Mouse (Mus musculus): ENCODE measurements around the gene Zfp811. TPM values are rescaled to one million over a fixed set of nuclear protein-coding genes. Genes with fewer than 3 reads are reported as not detected.
"Not testable (repeated sequence)": the region's sequence is repeated elsewhere in the genome, so short reads cannot be mapped to it uniquely, and the experiment has no call there.

Gene Zfp811
- total RNA-seq (2021), result under 1 TPM; 0.46 to 0.64 TPM
- long read RNA-seq, experiment 1, result 0 reads
- long read RNA-seq, experiment 2, result 0 reads

DNA sequence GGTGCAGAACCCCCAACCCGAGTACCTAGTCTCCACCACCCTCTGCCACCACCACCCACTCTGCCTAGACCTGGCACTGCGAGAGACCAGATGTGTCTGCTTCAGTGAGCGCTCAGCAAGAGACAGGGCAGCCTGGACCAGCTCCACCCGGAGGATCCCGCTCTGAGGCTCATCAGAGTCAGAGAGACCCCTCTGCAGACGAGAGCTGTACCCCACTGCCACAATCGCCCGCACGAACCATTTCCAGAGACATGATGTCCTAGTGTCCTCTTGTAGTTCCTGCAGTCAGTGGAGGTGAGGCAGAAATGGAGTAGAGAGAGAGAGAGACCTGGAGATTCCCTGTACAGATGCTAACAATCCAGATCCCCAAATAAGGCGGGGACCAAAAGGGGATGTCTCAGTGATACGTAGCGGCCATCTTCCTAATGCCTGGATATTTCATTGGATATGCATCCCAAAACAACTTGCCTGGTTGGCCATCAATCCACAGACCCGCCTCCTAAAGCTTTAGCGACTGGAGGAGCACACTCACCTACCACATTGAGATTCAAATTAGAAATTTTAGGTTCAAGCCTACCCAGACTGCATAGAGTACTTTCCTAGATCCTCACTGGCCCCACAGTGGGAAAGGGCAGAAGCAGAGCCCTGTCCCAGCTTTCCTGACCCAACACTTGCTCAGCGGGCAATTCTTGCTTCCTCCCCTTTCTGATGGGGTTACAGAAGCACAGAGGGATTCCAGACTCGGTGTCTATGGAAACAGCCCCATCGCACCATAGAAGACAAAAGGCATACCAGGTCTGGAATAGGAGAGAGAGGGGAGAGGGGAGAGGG is at the start of gene Zfp811:
Zfp811 (minus strand) TSS at position 388 of the 831 bp plus-strand sequence.
- DNase-seq (ENCODE audit: low spot score in 2 of 2), result no peak

GRCm38 (mm10) chr17:32856713-32857112 is 47.0 kb upstream of the Zfp811 start:
- DNase-seq (ENCODE audit: low spot score in 2 of 2), result not testable (repeated sequence)

- no peak for DNase-seq (ENCODE audit: low spot score in 2 of 2)
Observed at GRCm38 (mm10) chr17:32851581-32851980, 41.9 kb upstream of the Zfp811 start.

DNA sequence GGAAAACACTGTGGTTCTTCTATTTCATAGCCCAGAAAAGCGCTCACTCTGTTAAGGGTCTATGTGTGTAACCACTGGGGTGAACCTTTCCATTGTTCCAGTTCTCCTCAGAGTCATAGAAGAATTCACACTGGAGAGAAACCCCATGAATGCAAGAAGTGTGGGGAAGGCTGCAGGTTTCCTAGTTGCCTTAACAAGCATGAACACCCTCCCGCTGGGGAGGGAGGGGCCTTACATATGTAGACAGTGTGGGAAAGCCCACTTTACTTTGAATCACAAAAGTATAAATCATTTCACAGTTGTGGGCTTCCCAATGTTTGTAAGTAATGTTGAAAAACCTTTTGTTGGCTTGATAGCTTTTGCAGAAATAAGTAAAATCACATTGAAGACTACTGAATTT is 31.7 kb upstream of the Zfp811 start:
- DNase-seq (ENCODE audit: low spot score in 2 of 2), result no peak

DNA sequence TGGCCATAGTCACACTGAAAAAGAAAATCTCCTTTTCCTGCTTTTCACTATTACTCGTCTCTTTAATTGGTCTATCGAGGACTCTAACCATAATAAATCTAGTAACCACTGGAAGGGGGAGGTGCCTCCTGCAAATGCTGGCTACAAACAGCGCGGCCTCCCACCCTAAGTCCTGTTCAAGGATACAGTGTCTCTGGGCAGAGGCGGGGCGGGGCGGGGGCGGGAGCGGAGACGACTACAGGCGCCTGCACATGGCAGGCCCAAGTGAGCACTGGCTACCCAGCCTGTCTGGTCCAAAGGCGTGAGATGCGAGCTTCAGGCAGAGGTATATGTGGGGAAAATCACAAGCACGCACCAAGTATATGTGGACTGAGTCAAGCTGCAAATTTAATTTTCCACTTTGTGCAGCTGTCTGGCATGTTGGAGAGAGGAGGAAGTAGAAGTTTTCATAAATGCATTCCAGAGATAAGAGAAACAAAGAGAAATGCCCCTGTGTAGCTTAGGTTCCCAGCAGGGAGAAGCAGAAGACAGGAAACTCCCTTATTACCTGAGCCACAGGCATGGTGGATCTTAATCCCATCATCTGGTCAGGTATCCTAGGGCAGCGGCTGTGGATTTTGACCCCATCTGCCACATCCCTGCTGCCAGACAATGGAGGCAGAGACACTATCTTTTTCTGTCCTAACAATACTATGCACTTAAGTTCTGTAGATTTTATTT is 29.5 kb upstream of the Zfp811 start:
- DNase-seq (ENCODE audit: low spot score in 2 of 2), result no peak

DNA sequence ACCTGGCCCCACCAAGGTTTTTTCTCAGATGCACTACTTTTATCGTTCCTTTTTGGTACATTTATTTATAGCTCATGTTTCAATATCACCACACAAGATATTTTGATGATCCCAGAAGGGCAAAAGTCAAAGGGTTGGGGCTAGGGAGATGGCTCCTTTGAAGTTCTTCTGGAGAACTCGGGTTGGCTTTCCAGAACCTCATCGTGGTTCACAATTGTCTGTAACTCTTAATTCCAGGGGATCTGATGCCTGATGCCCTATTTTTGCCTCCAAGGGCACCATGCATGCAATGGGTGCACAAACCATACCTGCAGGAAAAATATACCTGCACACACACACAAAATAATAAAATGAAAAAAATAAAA is 20.7 kb upstream of the Zfp811 start:
- no peak for DNase-seq (ENCODE audit: low spot score in 2 of 2)

DNA sequence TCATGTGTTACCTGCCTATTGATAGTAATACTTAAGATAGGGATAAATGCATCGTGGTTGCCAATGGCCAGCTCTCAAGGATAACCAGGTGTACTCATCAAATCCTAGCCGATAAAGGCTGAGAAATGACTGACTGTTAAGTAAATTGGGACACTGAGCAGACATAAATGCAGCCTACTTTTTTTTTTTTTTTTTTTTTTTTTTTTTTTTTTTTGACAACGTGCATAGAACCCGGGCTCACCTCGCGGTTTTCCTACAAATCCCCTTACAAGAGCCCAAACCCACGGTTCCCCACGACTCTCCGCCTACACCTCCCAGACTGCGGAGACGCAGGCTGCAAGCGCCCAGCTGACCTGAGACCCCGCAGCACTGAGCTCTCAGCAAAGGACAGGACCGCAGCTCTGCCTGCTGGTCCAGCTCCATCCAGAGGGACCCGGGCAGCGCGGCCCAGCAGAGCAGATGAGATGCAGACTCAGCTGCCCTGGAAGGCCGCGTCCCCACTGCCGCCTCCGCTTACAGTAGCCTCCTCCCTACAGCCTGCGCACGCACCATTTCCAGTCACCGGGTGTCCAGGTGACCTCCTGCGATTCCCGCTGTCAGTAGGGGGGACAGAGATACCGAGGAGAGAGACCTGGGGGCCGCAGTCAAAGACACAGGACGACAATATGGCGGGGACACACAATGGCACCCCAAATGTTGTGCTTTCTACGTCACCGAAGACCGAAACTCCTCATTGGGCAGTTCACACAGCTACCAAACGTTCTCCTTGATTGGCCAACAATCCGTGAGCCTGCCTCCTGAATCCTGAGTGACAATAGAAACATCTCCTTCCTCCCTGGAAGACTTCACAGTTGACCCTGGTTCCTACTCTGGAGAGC is 20.0 kb upstream of the Zfp811 start, which contains the start of gene Zfp799:
Zfp799 (minus strand) TSS at position 722 of the 878 bp plus-strand sequence.
- peak; percentile 54 to 63 for DNase-seq (ENCODE audit: low spot score in 2 of 2)

GRCm38 (mm10) chr17:32816074-32816784 is 6.5 kb upstream of the Zfp811 start:
- DNase-seq (ENCODE audit: low spot score in 2 of 2), result no peak

GRCm38 (mm10) chr17:32814136-32814535 is 4.4 kb upstream of the Zfp811 start:
- DNase-seq (ENCODE audit: low spot score in 2 of 2), result no peak

DNA sequence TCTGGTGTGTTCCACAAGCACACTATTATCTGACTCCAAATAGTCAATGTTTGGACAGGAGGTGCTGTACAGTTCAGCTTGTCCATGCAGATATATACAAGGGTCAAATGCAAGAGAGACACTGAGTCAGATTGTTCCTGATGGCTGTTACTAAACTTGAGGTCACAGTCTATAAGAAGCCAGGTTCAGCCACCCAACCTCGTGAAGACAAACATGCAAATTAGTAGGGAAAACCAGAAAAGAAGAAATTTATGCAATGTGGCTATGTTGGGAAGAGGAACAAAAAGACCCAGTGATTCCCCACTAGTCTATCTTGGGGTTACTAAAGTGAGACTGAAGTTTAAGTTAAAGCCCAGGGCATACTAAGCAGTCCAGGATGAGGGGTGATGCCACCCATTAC is 917 bp upstream of the Zfp811 start:
- DNase-seq (ENCODE audit: low spot score in 2 of 2), result no peak

GRCm38 (mm10) chr17:32808921-32809320 is 810 bp downstream of the Zfp811 start:
- DNase-seq (ENCODE audit: low spot score in 2 of 2), result no peak

DNA sequence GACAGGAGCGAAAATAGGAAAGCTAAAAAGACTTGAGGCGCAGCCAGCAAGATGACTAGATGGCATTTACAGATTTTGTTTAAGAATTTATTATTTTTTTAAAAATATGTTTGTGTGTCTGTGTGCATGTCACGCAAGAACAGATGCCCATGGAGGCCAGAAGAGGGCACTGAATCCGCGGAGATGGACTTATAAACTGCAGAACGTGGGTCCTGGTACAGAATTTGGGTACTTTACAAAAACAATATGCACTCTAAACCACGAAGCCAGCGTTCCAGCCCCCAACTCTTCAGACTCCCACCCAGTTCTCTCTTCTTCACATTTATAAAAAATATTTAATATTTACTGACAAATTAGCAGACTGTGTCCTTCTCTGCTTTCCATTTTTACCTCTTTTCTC is 20.5 kb downstream of the Zfp811 start:
- DNase-seq (ENCODE audit: low spot score in 2 of 2), result no peak

- no peak for DNase-seq (ENCODE audit: low spot score in 2 of 2)
Observed at GRCm38 (mm10) chr17:32788576-32788975, 21.2 kb downstream of the Zfp811 start.

- DNase-seq (ENCODE audit: low spot score in 2 of 2), result peak; percentile 70 to 79
Observed at GRCm38 (mm10) chr17:32788094-32788559, 21.6 kb downstream of the Zfp811 start, which contains the start of gene Zfp871. Zfp871 (minus strand) TSS chr17:32788287.

DNA sequence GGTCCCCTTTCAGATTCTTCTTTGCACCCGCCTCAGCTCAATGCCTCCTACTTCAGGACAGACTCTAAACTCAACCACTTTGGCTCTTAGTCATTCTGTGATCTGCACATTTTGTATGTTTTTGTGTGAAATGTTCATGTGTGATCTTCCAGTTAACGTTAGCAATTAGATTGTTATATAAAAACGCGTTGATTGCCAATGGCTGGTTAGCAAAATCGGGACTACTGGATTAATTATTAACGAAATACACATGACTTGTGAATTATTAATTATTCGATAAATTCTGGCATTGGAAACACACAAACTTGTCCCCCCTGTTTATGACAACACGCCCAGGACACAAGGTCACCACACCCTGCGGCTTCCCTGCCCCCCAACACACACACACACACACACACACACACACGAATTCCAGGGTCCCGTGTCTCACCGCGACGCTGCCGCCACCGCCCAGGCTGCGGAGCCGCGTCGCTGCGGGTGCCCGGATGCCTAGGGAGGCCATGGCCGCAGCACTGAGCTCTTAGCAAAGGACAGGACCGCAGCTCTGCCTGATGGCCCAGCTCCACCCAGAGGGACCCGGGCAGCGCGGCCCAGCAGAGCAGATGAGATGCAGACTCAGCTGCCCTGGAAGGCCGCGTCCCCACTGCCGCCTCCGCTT is 22.2 kb downstream of the Zfp811 start:
- DNase-seq (ENCODE audit: low spot score in 2 of 2), result no peak

- DNase-seq (ENCODE audit: low spot score in 2 of 2), result no peak
Observed at GRCm38 (mm10) chr17:32786944-32787343, 22.8 kb downstream of the Zfp811 start.

DNA sequence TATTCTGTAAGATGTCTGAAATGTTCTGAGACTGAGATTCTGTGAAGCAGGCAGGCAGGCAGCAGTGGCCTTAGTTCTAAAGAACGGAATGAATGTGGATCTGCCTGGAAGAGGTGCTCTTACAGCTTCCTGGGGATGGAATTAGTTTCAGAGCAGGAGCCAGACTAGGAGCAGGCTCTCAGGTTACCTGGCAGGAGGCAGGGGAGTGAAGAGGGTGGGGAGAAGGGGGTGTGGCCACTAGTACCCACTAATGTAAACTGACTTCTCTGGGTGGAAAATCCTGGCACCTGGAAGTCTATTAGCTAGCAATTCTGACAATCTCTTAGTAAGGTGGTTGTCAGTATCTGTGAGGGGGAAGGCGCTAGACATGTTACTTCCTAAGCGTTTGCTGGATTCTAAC is 24.1 kb downstream of the Zfp811 start:
- DNase-seq (ENCODE audit: low spot score in 2 of 2), result no peak

DNA sequence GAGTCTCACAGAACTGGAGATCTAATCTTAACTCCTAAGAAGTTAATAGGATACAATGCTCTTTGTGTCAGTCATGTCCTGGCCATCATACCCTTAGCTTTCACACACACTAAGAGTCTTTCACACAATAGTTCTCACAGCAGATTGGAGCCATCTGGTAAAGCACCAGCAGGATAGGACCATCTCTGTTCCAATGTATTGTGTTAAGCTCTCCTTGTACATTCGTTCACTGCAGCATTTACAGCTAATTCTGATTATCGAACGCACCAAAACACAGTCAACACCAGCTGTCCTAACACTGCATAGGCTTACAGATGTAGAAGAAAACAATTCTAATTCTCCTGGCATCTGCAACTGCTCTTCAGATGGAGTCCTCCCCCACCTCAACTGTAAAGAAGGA is 32.2 kb downstream of the Zfp811 start:
- no peak for DNase-seq (ENCODE audit: low spot score in 2 of 2)

GRCm38 (mm10) chr17:32771213-32771612 is 38.5 kb downstream of the Zfp811 start:
- DNase-seq (ENCODE audit: low spot score in 2 of 2), result no peak

DNA sequence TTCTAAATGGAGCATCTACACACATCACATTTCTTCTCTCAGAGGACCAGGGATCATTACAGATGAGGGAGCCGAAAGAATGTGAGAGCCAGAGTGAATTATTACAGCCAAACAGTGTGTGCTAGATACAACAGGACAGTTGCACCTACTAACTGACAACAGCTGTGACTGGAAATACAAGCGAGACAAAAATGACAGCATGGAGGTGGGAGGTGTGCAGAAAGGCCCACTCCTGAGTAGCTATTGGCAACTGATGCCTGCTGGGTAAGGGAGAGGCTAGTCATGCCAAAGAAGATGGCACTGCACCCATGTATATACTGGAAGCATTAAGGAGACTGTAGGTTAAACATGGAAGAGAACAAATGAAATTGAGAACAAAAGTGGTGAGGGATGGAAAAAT is 43.3 kb downstream of the Zfp811 start:
- no peak for DNase-seq (ENCODE audit: low spot score in 2 of 2)
